Mouse (Mus musculus) CD4-positive helper T cell, adult 2 months (primary cell): ENCODE measurements at regions not wholly inside any gene's neighbourhood (a gene's known extent, or its start where the extent isn't known, plus 50 kb on each side); places are given as distances from the start of the nearest gene placed in this dataset.

ENCODE experiments used
- DNase-seq: peaks from one replicate; pipeline ENCODE4 v3.0.0-alpha.2; 2012; ENCODE audit warnings: low read depth, missing footprints, low spot score

DNA sequence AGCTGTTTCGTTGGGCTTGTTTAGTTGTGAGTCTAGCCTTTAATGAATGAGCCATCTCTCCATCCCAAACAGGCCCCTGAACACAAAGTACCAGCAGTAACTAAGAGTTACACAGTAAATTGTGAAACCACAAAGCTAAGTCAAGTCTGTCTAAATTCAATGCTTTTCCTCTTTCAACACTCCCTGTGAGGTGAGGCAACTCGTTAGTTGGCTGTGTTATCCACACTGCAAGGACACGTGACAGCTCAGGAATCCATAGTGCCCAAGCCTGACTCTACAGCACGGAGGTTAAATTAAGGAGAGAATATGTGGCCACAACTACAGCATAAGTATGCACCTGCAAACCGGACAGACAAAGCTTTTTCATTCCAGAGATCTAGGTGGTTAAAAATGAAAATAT is 54.9 kb upstream of the Gm45716 start:
- DNase-seq, result no peak

DNA sequence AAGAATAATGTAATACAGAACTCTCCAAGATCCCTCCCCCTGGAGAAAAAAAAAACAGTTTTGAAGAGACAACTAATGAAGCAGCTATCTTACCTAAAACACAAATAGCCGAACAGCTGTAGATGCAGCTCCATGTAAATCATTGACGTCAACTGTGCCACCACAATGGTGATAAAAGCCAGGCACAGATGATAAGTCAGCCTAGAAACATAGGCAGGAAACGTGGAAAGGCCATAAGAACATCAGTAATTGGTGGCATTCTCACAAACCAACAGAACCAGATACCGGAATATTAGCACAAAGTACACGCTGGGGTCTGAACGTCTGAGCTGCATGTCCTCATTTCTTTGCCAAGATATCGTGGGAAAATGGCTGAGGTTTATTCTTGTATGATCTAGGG is 51.2 kb upstream of the Gm45716 start:
- DNase-seq, result no peak
